18 mouse cellular contexts compared by ENCODE assay signal in genomic region chr15:101271107-101271506, GRCm38 (mm10). TPM values are rescaled to one million over a fixed set of nuclear protein-coding genes. Genes with fewer than 3 reads are reported as not detected.
DNase-seq lines count a peak whose midpoint lies in the region; ATAC-seq and TF ChIP-seq lines count a peak whose summit lies in the region.
"Had no signal": no experiment of that assay in that cellular context is flagged by ENCODE, and none has a peak within 500 bp of the region (broad histone marks: within the 10 kb centered on the region; RNA-seq: fewer than 3 reads in every experiment).

No protein-coding gene starts in this region.

- H3K36me3 ChIP-seq in stomach, embryonic 14.5 days (ENCODE audit: control insufficient read depth, insufficient read depth, low read length) = peaks cover 29% of the 10 kb centered on the region
- H3K36me3 ChIP-seq in stomach, postnatal 0 days (ENCODE audit: control insufficient read depth, insufficient read depth, low read length) = peaks cover 24% of the 10 kb centered on the region
- peaks cover 49% of the 10 kb centered on the region for H3K36me3 ChIP-seq in heart, embryonic 10.5 days

- no peaks in the 10 kb centered on the region for H3K9me3 ChIP-seq in stomach, embryonic 14.5 days (ENCODE audit: control insufficient read depth, low read depth, low read length)
- no peaks in the 10 kb centered on the region for H3K9me3 ChIP-seq in stomach, postnatal 0 days (ENCODE audit: control insufficient read depth, low read length)
- H3K9me3 ChIP-seq in heart, embryonic 10.5 days = no peaks in the 10 kb centered on the region
- H3K9me3 ChIP-seq: embryonic facial prominence, embryonic 13.5 days; forebrain, embryonic 12.5 days; heart, embryonic 13.5 days; hindbrain, embryonic 12.5 days had no signal

- H3K4me3 ChIP-seq in gastrocnemius, adult 2 months = peak overlapping the region; percentile 86
- no peak overlapping the region for H3K4me3 ChIP-seq in stomach, embryonic 14.5 days (ENCODE audit: low read depth, low read length)
- no peak overlapping the region for H3K4me3 ChIP-seq in stomach, postnatal 0 days (ENCODE audit: low read depth, low read length)
- H3K4me3 ChIP-seq in olfactory bulb, adult 2 months (ENCODE audit: insufficient read depth, low read depth, low read length) = peak overlapping the region; percentile 41; the same call in 1 of the 2 replicates
- no peak overlapping the region for H3K4me3 ChIP-seq in heart, embryonic 10.5 days
- H3K4me3 ChIP-seq: embryonic facial prominence, embryonic 13.5 days; forebrain, embryonic 12.5 days; heart, embryonic 13.5 days; hindbrain, embryonic 12.5 days had no signal

- WGBS in stomach, embryonic 14.5 days = 63% methylated on average over 3 of the region's 3 CpGs
- 63% methylated on average over 3 of the region's 3 CpGs for WGBS in stomach, postnatal 0 days
- 71% methylated on average over 3 of the region's 3 CpGs for WGBS in olfactory bulb, adult 2 months
- 87% methylated on average over 3 of the region's 3 CpGs for WGBS in heart, embryonic 10.5 days

- TF ChIP-seq POLR2A in olfactory bulb, adult 2 months (IDR thresholded peaks at IDR 0.05; ENCODE audit: insufficient read depth, low read depth, low read length) = no peak

- H3K4me2 ChIP-seq in stomach, embryonic 14.5 days (replicated peaks; ENCODE audit: low read depth, low read length) = no peak overlapping the region
- H3K4me2 ChIP-seq in stomach, postnatal 0 days (replicated peaks; ENCODE audit: low read depth) = no peak overlapping the region
- H3K4me2 ChIP-seq: embryonic facial prominence, embryonic 13.5 days; forebrain, embryonic 12.5 days; heart, embryonic 13.5 days; hindbrain, embryonic 12.5 days had no signal

- ATAC-seq in stomach, embryonic 14.5 days (ENCODE audit: insufficient number of reproducible peaks, insufficient read depth, low FRiP score, low read depth) = no peak
- ATAC-seq in stomach, postnatal 0 days (ENCODE audit: low FRiP score, low TSS enrichment) = no peak
- ATAC-seq in CD4-positive, CD25-positive, alpha-beta regulatory T cell, adult 4 months = no peak
- ATAC-seq: forebrain, embryonic 16.5 days had no signal

- no peak overlapping the region; the same call in 1 of the 2 replicates for H3K9ac ChIP-seq in stomach, embryonic 14.5 days (replicated peaks; ENCODE audit: low read depth, low read length)
- H3K9ac ChIP-seq in stomach, postnatal 0 days (ENCODE audit: low read length) = no peak overlapping the region; the same call in 1 of the 2 replicates
- H3K9ac ChIP-seq: embryonic facial prominence, embryonic 13.5 days; forebrain, embryonic 12.5 days; heart, embryonic 13.5 days; hindbrain, embryonic 12.5 days had no signal

- no peaks in the 10 kb centered on the region for H3K27me3 ChIP-seq in stomach, embryonic 14.5 days (ENCODE audit: control insufficient read depth, insufficient read depth, low read length)
- no peaks in the 10 kb centered on the region for H3K27me3 ChIP-seq in stomach, postnatal 0 days (ENCODE audit: control insufficient read depth, insufficient read depth, low read length)
- peaks cover 14% of the 10 kb centered on the region; the same call in 1 of the 2 replicates for H3K27me3 ChIP-seq in heart, embryonic 10.5 days (ENCODE audit: insufficient read depth, poor library complexity, severe bottlenecking)
- H3K27me3 ChIP-seq: heart, embryonic 13.5 days had no signal

- H3K27ac ChIP-seq in gastrocnemius, adult 2 months = peak overlapping the region; percentile 95
- peak overlapping the region; percentile 7 for H3K27ac ChIP-seq in stomach, embryonic 14.5 days (ENCODE audit: low read length)
- H3K27ac ChIP-seq in stomach, postnatal 0 days (replicated peaks) = no peak overlapping the region
- peak overlapping the region; percentile 64 for H3K27ac ChIP-seq in olfactory bulb, adult 2 months (ENCODE audit: insufficient read depth, low read depth, low read length)
- H3K27ac ChIP-seq in heart, embryonic 10.5 days = no peak overlapping the region
- H3K27ac ChIP-seq: embryonic facial prominence, embryonic 13.5 days; forebrain, embryonic 12.5 days; heart, embryonic 13.5 days; hindbrain, embryonic 12.5 days; hindbrain, postnatal 0 days had no signal

- DNase-seq in gastrocnemius, adult 2 months = no peak
- DNase-seq in gastrocnemius, postnatal 4 days (ENCODE audit: low spot score in 2 of 2) = no peak
- DNase-seq in stomach, postnatal 0 days (ENCODE audit: low spot score) = no peak
- no peak for DNase-seq in heart, embryonic 10.5 days (ENCODE audit: low spot score)
- DNase-seq: adrenal gland, adult 8-10 months; cerebellum, adult 11-12 months; cerebellum, adult 9-10 months; cerebellum, postnatal 25 days; gastrocnemius, postnatal 14 days had no signal

- H3K4me1 ChIP-seq in stomach, embryonic 14.5 days (ENCODE audit: control insufficient read depth, insufficient read depth, low read length) = peaks cover 17% of the 10 kb centered on the region; the same call in 1 of the 2 replicates
- H3K4me1 ChIP-seq in stomach, postnatal 0 days (replicated peaks; ENCODE audit: control insufficient read depth, insufficient read depth) = peaks cover 4% of the 10 kb centered on the region; the same call in 1 of the 2 replicates
- peaks cover 45% of the 10 kb centered on the region for H3K4me1 ChIP-seq in olfactory bulb, adult 2 months (ENCODE audit: control insufficient read depth, insufficient read depth, low read length)
- peaks cover 34% of the 10 kb centered on the region for H3K4me1 ChIP-seq in heart, embryonic 10.5 days

- intact Hi-C loops in gastrocnemius, adult 2 months (cut with DNase I) = no loop called here

- no peak for TF ChIP-seq CTCF in gastrocnemius, adult 2 months (IDR thresholded peaks at IDR 0.05)
- no peak for TF ChIP-seq CTCF in stomach, postnatal 0 days (IDR thresholded peaks at IDR 0.05; ENCODE audit: low read depth)
- peak; percentile 12; the same call in 1 of the 2 replicates for TF ChIP-seq CTCF in olfactory bulb, adult 2 months (IDR thresholded peaks at IDR 0.05; ENCODE audit: insufficient read depth, low read depth, low read length)

- no peak for TF ChIP-seq EP300 in stomach, postnatal 0 days (optimal IDR thresholded peaks at IDR 0.05)

RNA-seq across cellular contexts. Expression of gene Atg101, which starts 13.0 kb away (rescaled TPM):
- 10 to 100 TPM; 23.7 to 32.4 TPM for total RNA-seq in gastrocnemius, adult 2 months (2021)
- 10 to 100 TPM; 24.8 to 25.8 TPM for total RNA-seq in gastrocnemius, postnatal 4 days (2021)
- polyA plus RNA-seq in stomach, embryonic 14.5 days (2014; fragmentation: Nextera tagmentation; extraction: Ambion mirVana) = 63.5 and 64.1 TPM in 2 replicates
- 49.3 and 50.4 TPM in 2 replicates for polyA plus RNA-seq in stomach, postnatal 0 days (2015; fragmentation: Nextera tagmentation; extraction: Ambion mirVana)
- polyA plus RNA-seq in olfactory bulb, adult 2 months (2012; ENCODE audit: insufficient read depth, insufficient read length, low replicate concordance, missing spikeins) = not detected in 2 replicates
- polyA plus RNA-seq in CD4-positive, CD25-positive, alpha-beta regulatory T cell, adult 4 months (2017; shearing (Covaris generic)) = 10 to 100 TPM; 67.8 to 79.0 TPM
- polyA plus RNA-seq in heart, embryonic 10.5 days (2016; fragmentation: Nextera tagmentation; extraction: Ambion mirVana) = 59.5 and 77.0 TPM in 2 replicates

RNA-seq across cellular contexts. Expression of gene Nr4a1, which starts 17.0 kb away (rescaled TPM):
- total RNA-seq in gastrocnemius, adult 2 months (2021) = 100 to 1,000 TPM; 143 to 146 TPM
- 10 to 100 TPM; 25.3 to 26.0 TPM for total RNA-seq in gastrocnemius, postnatal 4 days (2021)
- polyA plus RNA-seq in stomach, embryonic 14.5 days (2014; fragmentation: Nextera tagmentation; extraction: Ambion mirVana) = 10.1 and 12.1 TPM in 2 replicates
- 9.4 and 17.1 TPM in 2 replicates for polyA plus RNA-seq in stomach, postnatal 0 days (2015; fragmentation: Nextera tagmentation; extraction: Ambion mirVana)
- not detected in 2 replicates for polyA plus RNA-seq in olfactory bulb, adult 2 months (2012; ENCODE audit: insufficient read depth, insufficient read length, low replicate concordance, missing spikeins)
- polyA plus RNA-seq in CD4-positive, CD25-positive, alpha-beta regulatory T cell, adult 4 months (2017; shearing (Covaris generic)) = 100 to 1,000 TPM in 1 of 2 experiments, 10 to 100 TPM in 1; 57.3 to 120 TPM
- polyA plus RNA-seq in heart, embryonic 10.5 days (2016; fragmentation: Nextera tagmentation; extraction: Ambion mirVana) = 8.0 and 13.0 TPM in 2 replicates

RNA-seq across cellular contexts. Expression of gene 6030408B16Rik, which starts 21.9 kb away (rescaled TPM):
- under 1 TPM; 0.20 to 0.36 TPM for total RNA-seq in gastrocnemius, adult 2 months (2021)
- under 1 TPM in 1 of 2 experiments, not detected in 1; 0.59 TPM for total RNA-seq in gastrocnemius, postnatal 4 days (2021)
- 20.1 and 25.0 TPM in 2 replicates for polyA plus RNA-seq in stomach, embryonic 14.5 days (2014; fragmentation: Nextera tagmentation; extraction: Ambion mirVana)
- polyA plus RNA-seq in stomach, postnatal 0 days (2015; fragmentation: Nextera tagmentation; extraction: Ambion mirVana) = 2.4 TPM in 2 replicates
- polyA plus RNA-seq in olfactory bulb, adult 2 months (2012; ENCODE audit: insufficient read depth, insufficient read length, low replicate concordance, missing spikeins) = not detected in 2 replicates
- not detected for polyA plus RNA-seq in CD4-positive, CD25-positive, alpha-beta regulatory T cell, adult 4 months (2017; shearing (Covaris generic))
- polyA plus RNA-seq in heart, embryonic 10.5 days (2016; fragmentation: Nextera tagmentation; extraction: Ambion mirVana) = 0.49 and 1.8 TPM in 2 replicates
- total RNA-seq: hindbrain, postnatal 0 days had no signal

RNA-seq across cellular contexts. Expression of gene Grasp, which starts 47.1 kb away (rescaled TPM):
- total RNA-seq in gastrocnemius, adult 2 months (2021) = 1 to 10 TPM; 5.8 to 5.9 TPM
- 10 to 100 TPM; 14.1 to 14.7 TPM for total RNA-seq in gastrocnemius, postnatal 4 days (2021)
- polyA plus RNA-seq in stomach, embryonic 14.5 days (2014; fragmentation: Nextera tagmentation; extraction: Ambion mirVana) = 6.4 and 7.2 TPM in 2 replicates
- 2.0 TPM in 2 replicates for polyA plus RNA-seq in stomach, postnatal 0 days (2015; fragmentation: Nextera tagmentation; extraction: Ambion mirVana)
- polyA plus RNA-seq in olfactory bulb, adult 2 months (2012; ENCODE audit: insufficient read depth, insufficient read length, low replicate concordance, missing spikeins) = not detected in 2 replicates
- polyA plus RNA-seq in CD4-positive, CD25-positive, alpha-beta regulatory T cell, adult 4 months (2017; shearing (Covaris generic)) = under 1 TPM in 1 of 2 experiments, not detected in 1; 0.47 TPM
- 3.4 and 5.0 TPM in 2 replicates for polyA plus RNA-seq in heart, embryonic 10.5 days (2016; fragmentation: Nextera tagmentation; extraction: Ambion mirVana)

Comparison
In these comparisons a context has a peak if more than half of its experiments do, and no peak if none do; other contexts are left out.
1. H3K27ac ChIP-seq: peak in gastrocnemius, adult 2 months (single experiment), stomach, embryonic 14.5 days (single experiment) and olfactory bulb, adult 2 months (single experiment); none in stomach, postnatal 0 days (single experiment) and heart, embryonic 10.5 days (single experiment).
2. H3K4me3 ChIP-seq: peak in gastrocnemius, adult 2 months (single experiment) and olfactory bulb, adult 2 months (single experiment); none in stomach, embryonic 14.5 days (single experiment), stomach, postnatal 0 days (single experiment) and heart, embryonic 10.5 days (single experiment).
3. RNA of gene Atg101, which starts 13.0 kb away (polyA plus RNA-seq): 67.8 to 79.0 TPM in CD4-positive, CD25-positive, alpha-beta regulatory T cell, adult 4 months, 59.5 to 77.0 TPM in heart, embryonic 10.5 days, 63.5 to 64.1 TPM in stomach, embryonic 14.5 days and 49.3 to 50.4 TPM in stomach, postnatal 0 days; not detected in olfactory bulb, adult 2 months; every median in the first group is over 10 times any median in the second.